Mouse (Mus musculus): Measurements from ENCODE around the gene Rpl19. TPM values are rescaled to one million over a fixed set of nuclear protein-coding genes. Genes with fewer than 3 reads are reported as not detected.

Rpl19 gene
- total RNA-seq, 2 experiments from 2014 or later: 539 to 575 TPM

Small RNA genes within 50 kb of the gene (microRNA-seq; reads per million reads assigned to microRNA genes)
- not detected for gene Gm27597

Other genes with a start within 250 kb of the Rpl19 start
- 100 to 1,000 TPM; 454 to 515 TPM for gene Rpl23, start 244.3 kb upstream of the Rpl19 start, total RNA-seq (2021)
- 10 to 100 TPM; 41.3 to 46.2 TPM for gene Lasp1, start 227.7 kb upstream of the Rpl19 start, total RNA-seq (2021)
- under 1 TPM; 0.83 to 0.87 TPM for gene B230217C12Rik, start 185.9 kb upstream of the Rpl19 start, total RNA-seq (2021)
- gene Fbxo47, start 142.6 kb upstream of the Rpl19 start, total RNA-seq (2021): under 1 TPM in 1 of 2 experiments, not detected in 1; 0.11 TPM
- gene Plxdc1, start 40.3 kb upstream of the Rpl19 start, total RNA-seq (2021): 1 to 10 TPM; 5.4 to 6.0 TPM
- under 1 TPM; 0.57 to 0.92 TPM for gene Arl5c, start 30.5 kb upstream of the Rpl19 start, total RNA-seq (2021)
- 1 to 10 TPM; 6.0 to 6.8 TPM for gene Cacnb1, start 3.7 kb upstream of the Rpl19 start, total RNA-seq (2021)
- under 1 TPM; 0.13 to 0.25 TPM for gene Stac2, start 26.8 kb downstream of the Rpl19 start, total RNA-seq (2021)
- 10 to 100 TPM; 21.4 to 23.1 TPM for gene Fbxl20, start 123.7 kb downstream of the Rpl19 start, total RNA-seq (2021)
- 10 to 100 TPM; 40.0 to 40.6 TPM for gene Med1, start 166.6 kb downstream of the Rpl19 start, total RNA-seq (2021)
- 10 to 100 TPM; 20.7 to 23.0 TPM for gene Cdk12, start 176.3 kb downstream of the Rpl19 start, total RNA-seq (2021)

Data from heart, postnatal 25 days (tissue).